Mouse (Mus musculus): ENCODE measurements around the gene Cxcr2.

- no peak for TF ChIP-seq POLR2A (IDR thresholded peaks at IDR 0.05; ENCODE audit: control insufficient read depth, low read depth, low read length)
- TF ChIP-seq CTCF (IDR thresholded peaks at IDR 0.05; ENCODE audit: control insufficient read depth, insufficient read depth, insufficient replicate concordance, low read depth, low read length), result no peak
These were observed 45.3 kb downstream of the Cxcr2 start for GRCm38 (mm10) chr1:74199046-74199445.

Measured in testis, adult 2 months (tissue).